Comparison of ENCODE assay signal across 11 mouse cellular contexts in the genomic region with DNA sequence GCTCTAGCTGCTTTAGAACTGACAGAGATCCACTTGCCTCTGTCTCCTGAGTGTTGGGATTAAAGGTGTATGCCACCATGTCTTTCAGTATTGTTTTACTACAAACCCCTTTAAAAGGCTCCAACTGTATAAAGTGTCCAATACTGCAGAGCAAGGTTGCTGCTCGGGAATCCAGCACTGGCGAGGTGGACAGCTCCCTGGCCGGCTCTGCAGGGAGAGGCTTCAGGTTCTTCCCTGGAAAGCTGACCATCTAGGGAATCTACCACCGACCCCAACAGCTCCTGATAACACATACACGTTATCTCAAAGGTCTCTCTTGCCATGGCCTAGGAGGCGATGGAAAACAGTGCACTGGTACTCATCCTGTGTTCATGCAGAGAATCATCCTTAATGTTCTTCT.
DNase-seq lines count a peak whose midpoint lies in the region; ATAC-seq and TF ChIP-seq lines count a peak whose summit lies in the region.
"Had no signal": no experiment of that assay in that cellular context is flagged by ENCODE, and none has a peak within 500 bp of the region (broad histone marks: within the 10 kb centered on the region; RNA-seq: fewer than 3 reads in every experiment).

No protein-coding gene starts in this region.

- no peak overlapping the region for H3K9ac ChIP-seq in kidney, postnatal 0 days (ENCODE audit: low read depth, low read length)
- H3K9ac ChIP-seq: hindbrain, embryonic 15.5 days had no signal

- TF ChIP-seq CTCF in kidney, postnatal 0 days (IDR thresholded peaks at IDR 0.05; ENCODE audit: low read depth), result no peak
- no peak for TF ChIP-seq CTCF in G1E (IDR thresholded peaks at IDR 0.05; ENCODE audit: low read depth, low read length)
- no peak for TF ChIP-seq CTCF in gastrocnemius, adult 2 months (IDR thresholded peaks at IDR 0.05)

- H3K4me1 ChIP-seq in kidney, postnatal 0 days (replicated peaks; ENCODE audit: insufficient read depth, low read length), result no peaks in the 10 kb centered on the region
- H3K4me1 ChIP-seq in G1E (ENCODE audit: insufficient read depth, low read depth, low read length), result no peaks in the 10 kb centered on the region

- no peak overlapping the region for H3K4me2 ChIP-seq in kidney, postnatal 0 days (ENCODE audit: low read length)
- H3K4me2 ChIP-seq: hindbrain, embryonic 15.5 days had no signal

- no peaks in the 10 kb centered on the region for H3K9me3 ChIP-seq in kidney, postnatal 0 days (replicated peaks; ENCODE audit: low read length)
- H3K9me3 ChIP-seq in G1E (replicated peaks), result no peaks in the 10 kb centered on the region
- H3K9me3 ChIP-seq: hindbrain, embryonic 15.5 days had no signal

- H3K36me3 ChIP-seq in kidney, postnatal 0 days (ENCODE audit: insufficient read depth, low read length), result no peaks in the 10 kb centered on the region
- H3K36me3 ChIP-seq in G1E (replicated peaks), result no peaks in the 10 kb centered on the region
- H3K36me3 ChIP-seq: hindbrain, embryonic 15.5 days had no signal

- H3K27me3 ChIP-seq in kidney, postnatal 0 days (ENCODE audit: insufficient read depth, low read length), result no peaks in the 10 kb centered on the region
- H3K27me3 ChIP-seq in G1E (ENCODE audit: insufficient read depth, low read length), result no peaks in the 10 kb centered on the region
- H3K27me3 ChIP-seq: hindbrain, embryonic 15.5 days had no signal

- DNase-seq in kidney, postnatal 0 days (ENCODE audit: low spot score), result peak; percentile 64
- DNase-seq in kidney, adult 11 months, result no peak
- DNase-seq in 416B (ENCODE audit: low read depth), result peak; percentile 26
- peak; percentile 3 for DNase-seq in G1E (ENCODE audit: low spot score)
- DNase-seq in urinary bladder, postnatal 10 days (ENCODE audit: low spot score), result no peak
- DNase-seq in left cerebral cortex, postnatal 10 days (ENCODE audit: extremely low spot score in 1 of 2, low spot score in 2 of 2), result no peak
- DNase-seq in gastrocnemius, adult 2 months, result no peak
- DNase-seq: cerebellum, postnatal 25 days had no signal

- ATAC-seq in kidney, postnatal 0 days (replicated peaks; ENCODE audit: low FRiP score, low read depth), result no peak
- no peak for ATAC-seq in G1E (ENCODE audit: extremely low read depth, insufficient number of reproducible peaks, low FRiP score, poor library complexity, severe bottlenecking)
- peak; percentile 48; the same call in 1 of the 2 replicates for ATAC-seq in granulocyte monocyte progenitor cell, adult 5-6 weeks (replicated peaks; ENCODE audit: poor library complexity, severe bottlenecking)
- ATAC-seq: midbrain, embryonic 16.5 days had no signal

- 11% methylated on average over 6 of the region's 6 CpGs for WGBS in kidney, postnatal 0 days

- no peak overlapping the region for H3K4me3 ChIP-seq in kidney, postnatal 0 days (replicated peaks; ENCODE audit: low read depth, low read length)
- H3K4me3 ChIP-seq in G1E (ENCODE audit: low read depth, low read length), result no peak overlapping the region
- no peak overlapping the region for H3K4me3 ChIP-seq in gastrocnemius, adult 2 months
- H3K4me3 ChIP-seq: hindbrain, embryonic 15.5 days had no signal

- no peak overlapping the region for H3K27ac ChIP-seq in kidney, postnatal 0 days
- no peak overlapping the region for H3K27ac ChIP-seq in gastrocnemius, adult 2 months
- H3K27ac ChIP-seq: hindbrain, embryonic 15.5 days had no signal

- intact Hi-C loops in left cerebral cortex, postnatal 10 days (cut with DNase I), result no loop called here
- intact Hi-C loops in gastrocnemius, adult 2 months (cut with DNase I), result no loop called here

Comparison
In these comparisons a context has a peak if more than half of its experiments do, and no peak if none do; other contexts are left out.
1. DNase-seq: peak in kidney, postnatal 0 days (single experiment), 416B (single experiment) and G1E (single experiment); none in kidney, adult 11 months (single experiment), urinary bladder, postnatal 10 days (single experiment), left cerebral cortex, postnatal 10 days (0 of 2) and gastrocnemius, adult 2 months (single experiment).